Mouse (Mus musculus) cerebellum, adult 11 months (tissue): Measurements from ENCODE around the gene Vps26a.
A peak's percentile ranks its signal among the peaks of the same experiment; 100 is the strongest.
"Not testable (repeated sequence)": the region's sequence is repeated elsewhere in the genome, so short reads cannot be mapped to it uniquely, and the experiment has no call there.

ENCODE experiments used
- DNase-seq: peaks from one replicate; pipeline ENCODE4 v3.0.0; 2022

Gene Vps26a

GRCm38 (mm10) chr10:62500088-62500915 is 13.7 kb upstream of the Vps26a start:
- peak; percentile 33 for DNase-seq

- DNase-seq: not testable (repeated sequence)
Measured at GRCm38 (mm10) chr10:62491681-62492080, 5.1 kb upstream of the Vps26a start.

- DNase-seq: peak; percentile 45
Measured at GRCm38 (mm10) chr10:62488266-62488665, 1.7 kb upstream of the Vps26a start.

- DNase-seq: peak; percentile 10
Measured at GRCm38 (mm10) chr10:62485878-62486582, 575 bp downstream of the Vps26a start.

- DNase-seq: no peak
Measured at GRCm38 (mm10) chr10:62481108-62481852, 5.3 kb downstream of the Vps26a start.

- DNase-seq: no peak
Measured at GRCm38 (mm10) chr10:62476980-62477379, 9.6 kb downstream of the Vps26a start.

- no peak for DNase-seq
Measured at GRCm38 (mm10) chr10:62474944-62475343, 11.7 kb downstream of the Vps26a start.

- no peak for DNase-seq
Measured at GRCm38 (mm10) chr10:62471105-62471504, 15.5 kb downstream of the Vps26a start.

- DNase-seq: no peak
Measured at GRCm38 (mm10) chr10:62469736-62470135, 16.9 kb downstream of the Vps26a start.

- no peak for DNase-seq
Measured at GRCm38 (mm10) chr10:62461321-62461720, 25.3 kb downstream of the Vps26a start.

GRCm38 (mm10) chr10:62452001-62452400 is 34.6 kb downstream of the Vps26a start:
- not testable (repeated sequence) for DNase-seq

- no peak for DNase-seq
Measured at GRCm38 (mm10) chr10:62450280-62450640, 36.3 kb downstream of the Vps26a start.

GRCm38 (mm10) chr10:62449364-62450279 is 37.0 kb downstream of the Vps26a start, which contains the start of the genes 4930507D05Rik and Supv3l1:
Gene 4930507D05Rik, plus strand, starts transcription at chr10:62449489.
Gene Supv3l1, minus strand, starts transcription at chr10:62449738.
- DNase-seq: peak; percentile 90

GRCm38 (mm10) chr10:62430427-62430826 is 56.2 kb downstream of the Vps26a start:
- no peak for DNase-seq

- DNase-seq: no peak
Measured at GRCm38 (mm10) chr10:62425081-62425871, 61.3 kb downstream of the Vps26a start.

- DNase-seq: no peak
Measured at GRCm38 (mm10) chr10:62422255-62422654, 64.3 kb downstream of the Vps26a start, which contains the start of gene Hkdc1. Gene Hkdc1, minus strand, starts transcription at chr10:62422491.

GRCm38 (mm10) chr10:62421127-62421526 is 65.5 kb downstream of the Vps26a start:
- DNase-seq: no peak

GRCm38 (mm10) chr10:62420399-62420798 is 66.2 kb downstream of the Vps26a start:
- DNase-seq: no peak

GRCm38 (mm10) chr10:62419422-62419821 is 67.2 kb downstream of the Vps26a start:
- DNase-seq: no peak

GRCm38 (mm10) chr10:62418831-62419356 is 67.7 kb downstream of the Vps26a start:
- no peak for DNase-seq

- DNase-seq: no peak
Measured at GRCm38 (mm10) chr10:62413606-62413982, 73.0 kb downstream of the Vps26a start.
